13 mouse cellular contexts compared by ENCODE assay signal in genomic region chr3:129358115-129358514, GRCm38 (mm10). TPM values are rescaled to one million over a fixed set of nuclear protein-coding genes. Genes with fewer than 3 reads are reported as not detected.
"Had no signal": no experiment of that assay in that cellular context is flagged by ENCODE, and none has a peak within 500 bp of the region (broad histone marks: within the 10 kb centered on the region; RNA-seq: fewer than 3 reads in every experiment).

No protein-coding gene starts in this region.

- H3K4me1 ChIP-seq: limb, embryonic 13.5 days; midbrain, embryonic 10.5 days; neural tube, embryonic 15.5 days had no signal

- DNase-seq: kidney, adult 11 months; left cerebral cortex, postnatal 4 days; midbrain, embryonic 14.5 days; right cerebral cortex, adult 18-20 months; right cerebral cortex, postnatal 25 days; thymus, postnatal 36 days had no signal

- H3K9ac ChIP-seq: hindbrain, embryonic 14.5 days; limb, embryonic 13.5 days; liver, embryonic 14.5 days; neural tube, embryonic 15.5 days had no signal

- H3K4me2 ChIP-seq: hindbrain, embryonic 14.5 days; limb, embryonic 13.5 days; neural tube, embryonic 15.5 days had no signal

- H3K4me3 ChIP-seq: limb, embryonic 13.5 days; midbrain, embryonic 10.5 days; myocyte; neural tube, embryonic 15.5 days had no signal

- H3K36me3 ChIP-seq: limb, embryonic 13.5 days; midbrain, embryonic 10.5 days; neural tube, embryonic 15.5 days had no signal

- H3K27ac ChIP-seq: hindbrain, embryonic 14.5 days; limb, embryonic 13.5 days; liver, embryonic 14.5 days; midbrain, embryonic 10.5 days; neural tube, embryonic 15.5 days had no signal

- H3K9me3 ChIP-seq: limb, embryonic 13.5 days; midbrain, embryonic 10.5 days; neural tube, embryonic 15.5 days had no signal

- H3K27me3 ChIP-seq: limb, embryonic 13.5 days; neural tube, embryonic 15.5 days had no signal

RNA-seq across cellular contexts. Expression of gene Enpep, which starts 25.6 kb away (rescaled TPM):
- total RNA-seq: megakaryocyte, adult 5-6 weeks had no signal
